Mouse (Mus musculus) liver, adult 2 months (tissue): Measurements from ENCODE around the gene Man2b2.

ENCODE experiments used
- CTCF ChIP-seq: fragments of 200-500 bp; IDR thresholded peaks from 2 replicates; pipeline ENCODE4 v1.5.1; 2011; ENCODE audit warnings: low read depth, low read length, control low read depth
- POLR2A ChIP-seq: fragments of 200-500 bp; IDR thresholded peaks from 2 replicates; pipeline ENCODE4 v1.6.1; 2011; ENCODE audit warnings: low read length, control low read depth; ENCODE audit not compliant: insufficient read depth; ENCODE audit errors: extremely low read depth

- TF ChIP-seq CTCF (no peak), POLR2A (no peak)
Observed at GRCm38 (mm10) chr5:36877641-36878040, 47.2 kb upstream of the Man2b2 start.
